Mouse (Mus musculus): Measurements from ENCODE around the gene Znrd1as. TPM values are rescaled to one million over a fixed set of nuclear protein-coding genes. Genes with fewer than 3 reads are reported as not detected.

Gene Znrd1as
- polyA plus RNA-seq, 1 experiment from 2014 or later, result 7.8 TPM

DNA sequence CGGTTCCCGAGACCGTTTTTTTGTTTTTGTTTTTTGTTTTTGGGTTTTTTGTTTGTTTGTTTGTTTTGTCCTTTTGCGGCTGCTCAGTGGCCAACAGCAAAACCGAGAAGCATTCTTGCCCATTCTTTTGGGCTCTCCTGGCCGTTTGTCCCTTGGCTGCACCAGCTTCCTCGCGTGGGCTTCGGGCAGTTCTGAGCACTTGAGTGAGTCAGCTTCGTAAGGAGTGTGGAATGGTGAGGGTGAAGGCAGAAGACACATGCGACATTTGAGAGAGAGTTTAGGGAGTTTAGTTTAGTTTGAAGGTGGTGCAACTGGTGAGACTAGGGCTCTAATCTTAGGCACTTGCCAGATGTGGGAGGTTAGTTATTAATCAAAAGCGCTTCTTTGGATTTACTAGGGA lies 492 bp downstream of the Znrd1as start:
- ATAC-seq (ENCODE audit: insufficient number of reproducible peaks, low FRiP score, low TSS enrichment, low read depth), result no peak
- 0 out of 2 replicates have a peak overlapping the region, but pooled peaks have one; percentile 30 for H3K27ac ChIP-seq (replicated peaks; ENCODE audit: low read depth, low read length)

GRCm38 (mm10) chr17:36961125-36961524 lies 2.7 kb downstream of the Znrd1as start:
- no peaks in the 10 kb centered on the region for H3K36me3 ChIP-seq (ENCODE audit: control insufficient read depth, insufficient read depth, low read length)
- no peaks in the 10 kb centered on the region for H3K27me3 ChIP-seq (ENCODE audit: control insufficient read depth, insufficient read depth, low read length)
- DNase-seq (ENCODE audit: low spot score) (no peak), ATAC-seq (ENCODE audit: insufficient number of reproducible peaks, low FRiP score, low TSS enrichment, low read depth) (no peak)
- H3K4me1 ChIP-seq (ENCODE audit: control insufficient read depth, insufficient read depth, low read length), result peaks cover 6% of the 10 kb centered on the region; the same call in 1 of the 2 replicates
- no peak overlapping the region for H3K27ac ChIP-seq (replicated peaks; ENCODE audit: low read depth, low read length)
- no peak overlapping the region for H3K9ac ChIP-seq (ENCODE audit: low read length)
- 72% methylated on average over 1 of the region's 1 CpGs for WGBS
- no peak overlapping the region for H3K4me3 ChIP-seq (ENCODE audit: low read depth, low read length)
- H3K4me2 ChIP-seq (ENCODE audit: low read depth, severe bottlenecking), result no peak overlapping the region
- no peaks in the 10 kb centered on the region for H3K9me3 ChIP-seq (ENCODE audit: control insufficient read depth, low read length)

More for the DNA sequence above, 492 bp downstream of the Znrd1as start:
- Histone ChIP-seq H3K9me3 (ENCODE audit: control insufficient read depth, low read length) (no peaks in the 10 kb centered on the region), H3K4me3 (ENCODE audit: low read depth, low read length) (peak overlapping the region; percentile 48), H3K27me3 (ENCODE audit: control insufficient read depth, insufficient read depth, low read length) (no peaks in the 10 kb centered on the region), H3K36me3 (ENCODE audit: control insufficient read depth, insufficient read depth, low read length) (no peaks in the 10 kb centered on the region), H3K4me2 (ENCODE audit: low read depth, severe bottlenecking) (peak overlapping the region; percentile 75), H3K4me1 (ENCODE audit: control insufficient read depth, insufficient read depth, low read length) (peaks cover 6% of the 10 kb centered on the region; the same call in 1 of the 2 replicates), H3K9ac (ENCODE audit: low read length) (peak overlapping the region; percentile 78)
- 10% methylated on average over 12 of the region's 12 CpGs for WGBS
- DNase-seq (ENCODE audit: low spot score), result no peak

DNA sequence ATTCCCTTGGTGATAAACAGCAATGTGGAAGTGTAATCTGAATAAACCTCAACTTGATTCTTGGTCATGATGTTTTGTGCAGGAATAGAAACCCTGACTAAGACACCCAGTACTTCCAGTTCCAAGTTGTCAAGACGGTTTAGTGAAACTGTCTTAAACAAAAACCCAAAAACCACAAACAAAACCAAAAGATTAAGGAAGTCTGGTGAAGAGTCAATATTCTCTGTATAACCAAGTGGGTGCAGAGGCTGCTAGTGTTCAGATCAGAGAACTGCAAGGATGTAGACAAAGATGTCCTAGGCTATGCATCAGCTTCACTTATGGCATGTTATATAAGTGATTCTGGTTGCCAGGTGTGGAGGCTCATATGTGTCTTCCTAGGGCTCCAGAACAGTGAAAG lies 8.5 kb downstream of the Znrd1as start:
- 95% methylated on average over 1 of the region's 1 CpGs for WGBS
- no peak overlapping the region for H3K9ac ChIP-seq (ENCODE audit: low read length)
- no peak overlapping the region for H3K4me2 ChIP-seq (ENCODE audit: low read depth, severe bottlenecking)
- no peak for DNase-seq (ENCODE audit: low spot score)
- no peaks in the 10 kb centered on the region for H3K36me3 ChIP-seq (ENCODE audit: control insufficient read depth, insufficient read depth, low read length)
- ATAC-seq (ENCODE audit: insufficient number of reproducible peaks, low FRiP score, low TSS enrichment, low read depth), result no peak
- no peaks in the 10 kb centered on the region for H3K9me3 ChIP-seq (ENCODE audit: control insufficient read depth, low read length)
- H3K27ac ChIP-seq (replicated peaks; ENCODE audit: low read depth, low read length), result no peak overlapping the region
- no peaks in the 10 kb centered on the region for H3K4me1 ChIP-seq (ENCODE audit: control insufficient read depth, insufficient read depth, low read length)
- no peaks in the 10 kb centered on the region for H3K27me3 ChIP-seq (ENCODE audit: control insufficient read depth, insufficient read depth, low read length)
- H3K4me3 ChIP-seq (ENCODE audit: low read depth, low read length), result no peak overlapping the region

DNA sequence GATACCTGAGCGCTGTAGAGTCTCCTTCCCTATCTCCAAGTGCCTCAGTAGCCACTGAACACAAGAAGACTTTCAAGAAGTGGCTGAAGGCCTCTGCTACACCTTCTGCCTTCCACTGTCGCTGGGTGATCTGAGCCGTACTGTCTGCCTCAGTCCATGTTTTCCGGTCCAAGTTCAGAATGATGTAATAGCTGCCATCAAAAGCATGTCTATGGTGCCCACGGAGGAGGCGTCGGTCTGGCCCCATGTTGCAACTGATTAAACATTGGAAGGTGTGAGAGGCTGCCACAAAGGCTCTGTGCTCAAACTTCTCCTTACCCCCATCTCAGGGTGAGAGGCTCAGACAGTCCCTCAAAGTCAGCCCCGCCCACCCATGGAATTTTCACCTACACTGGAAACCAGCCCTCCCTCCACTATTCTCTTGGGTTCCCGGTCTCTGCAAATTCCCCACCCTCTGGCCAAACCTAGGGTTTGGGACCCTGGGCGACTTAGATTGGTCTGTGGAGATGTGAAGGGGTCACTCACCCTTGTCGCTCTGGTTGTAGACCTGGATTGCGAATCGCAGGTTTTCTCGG lies 12.0 kb downstream of the Znrd1as start:
- Histone ChIP-seq H3K4me2 (ENCODE audit: low read depth, severe bottlenecking) (no peak overlapping the region), H3K9me3 (ENCODE audit: control insufficient read depth, low read length) (no peaks in the 10 kb centered on the region), H3K36me3 (ENCODE audit: control insufficient read depth, insufficient read depth, low read length) (no peaks in the 10 kb centered on the region), H3K27me3 (ENCODE audit: control insufficient read depth, insufficient read depth, low read length) (no peaks in the 10 kb centered on the region), H3K4me1 (ENCODE audit: control insufficient read depth, insufficient read depth, low read length) (no peaks in the 10 kb centered on the region), H3K9ac (ENCODE audit: low read length) (no peak overlapping the region), H3K27ac (replicated peaks; ENCODE audit: low read depth, low read length) (no peak overlapping the region), H3K4me3 (ENCODE audit: low read depth, low read length) (no peak overlapping the region)
- WGBS, result 85% methylated on average over 14 of the region's 14 CpGs
- no peak for DNase-seq (ENCODE audit: low spot score)
- no peak for ATAC-seq (ENCODE audit: insufficient number of reproducible peaks, low FRiP score, low TSS enrichment, low read depth)

GRCm38 (mm10) chr17:36971172-36971850 lies 12.9 kb downstream of the Znrd1as start:
- DNase-seq (ENCODE audit: low spot score) (no peak), ATAC-seq (ENCODE audit: insufficient number of reproducible peaks, low FRiP score, low TSS enrichment, low read depth) (no peak)
- Histone ChIP-seq H3K9me3 (ENCODE audit: control insufficient read depth, low read length) (no peaks in the 10 kb centered on the region), H3K27ac (replicated peaks; ENCODE audit: low read depth, low read length) (no peak overlapping the region), H3K4me1 (ENCODE audit: control insufficient read depth, insufficient read depth, low read length) (no peaks in the 10 kb centered on the region), H3K9ac (ENCODE audit: low read length) (no peak overlapping the region), H3K4me2 (ENCODE audit: low read depth, severe bottlenecking) (no peak overlapping the region), H3K27me3 (ENCODE audit: control insufficient read depth, insufficient read depth, low read length) (no peaks in the 10 kb centered on the region), H3K36me3 (ENCODE audit: control insufficient read depth, insufficient read depth, low read length) (no peaks in the 10 kb centered on the region), H3K4me3 (ENCODE audit: low read depth, low read length) (no peak overlapping the region)
- 90% methylated on average over 6 of the region's 6 CpGs for WGBS

DNA sequence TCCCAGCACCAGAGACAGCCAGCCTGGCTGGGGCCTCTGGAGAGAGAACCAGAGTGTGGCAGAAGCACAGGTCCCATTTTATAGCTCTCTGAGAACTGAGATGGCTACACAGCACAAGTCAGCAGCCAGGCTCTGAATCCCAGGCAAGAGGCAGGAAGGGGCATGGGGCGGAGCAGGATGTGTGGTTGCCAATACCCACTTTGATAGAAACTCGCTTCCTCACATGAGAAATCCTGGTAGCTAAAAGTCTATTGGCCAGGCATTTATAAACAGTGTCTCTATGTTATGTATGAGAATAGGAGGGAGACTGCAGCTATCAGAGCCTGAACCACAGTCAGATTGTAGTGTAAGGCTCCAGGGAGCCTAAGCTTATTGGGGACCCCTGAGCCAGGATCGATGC lies 14.4 kb downstream of the Znrd1as start:
- ATAC-seq (ENCODE audit: insufficient number of reproducible peaks, low FRiP score, low TSS enrichment, low read depth) (no peak), DNase-seq (ENCODE audit: low spot score) (no peak)
- no peak overlapping the region for H3K4me3 ChIP-seq (ENCODE audit: low read depth, low read length)
- no peak overlapping the region for H3K27ac ChIP-seq (replicated peaks; ENCODE audit: low read depth, low read length)
- no peaks in the 10 kb centered on the region for H3K4me1 ChIP-seq (ENCODE audit: control insufficient read depth, insufficient read depth, low read length)
- H3K9me3 ChIP-seq (ENCODE audit: control insufficient read depth, low read length), result no peaks in the 10 kb centered on the region
- no peaks in the 10 kb centered on the region for H3K27me3 ChIP-seq (ENCODE audit: control insufficient read depth, insufficient read depth, low read length)
- H3K36me3 ChIP-seq (ENCODE audit: control insufficient read depth, insufficient read depth, low read length), result no peaks in the 10 kb centered on the region
- no peak overlapping the region for H3K9ac ChIP-seq (ENCODE audit: low read length)
- WGBS, result 83% methylated on average over 3 of the region's 3 CpGs
- H3K4me2 ChIP-seq (ENCODE audit: low read depth, severe bottlenecking), result no peak overlapping the region

DNA sequence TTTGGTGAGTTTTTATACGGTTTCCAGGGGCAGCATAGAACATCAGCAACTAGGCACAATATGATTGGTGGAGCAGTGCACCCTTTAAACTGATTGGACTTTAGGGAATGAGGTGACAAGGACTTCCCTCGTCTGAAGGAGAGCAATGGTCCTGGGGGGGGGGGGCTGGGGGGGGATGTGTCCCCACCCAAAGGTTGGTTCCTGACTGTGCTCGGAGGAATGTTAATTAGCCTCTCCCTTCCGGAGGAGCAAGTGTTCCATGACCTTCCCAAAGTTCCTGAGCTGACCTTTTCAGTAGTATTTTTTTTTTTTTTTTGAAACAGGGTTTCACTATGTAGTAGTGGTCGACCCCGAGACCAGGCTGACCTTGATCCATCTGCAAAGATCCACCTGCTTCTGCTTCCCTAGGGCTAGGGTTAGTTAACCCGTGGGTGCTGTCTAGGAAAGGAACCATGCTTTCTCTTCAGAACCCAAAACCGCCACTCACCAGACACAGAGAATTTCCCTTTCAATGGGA lies 14.9 kb downstream of the Znrd1as start:
- DNase-seq (ENCODE audit: low spot score), result no peak
- no peak for ATAC-seq (ENCODE audit: insufficient number of reproducible peaks, low FRiP score, low TSS enrichment, low read depth)
- H3K27me3 ChIP-seq (ENCODE audit: control insufficient read depth, insufficient read depth, low read length), result no peaks in the 10 kb centered on the region
- H3K9me3 ChIP-seq (ENCODE audit: control insufficient read depth, low read length), result no peaks in the 10 kb centered on the region
- whole genome bisulfite sequencing, result 74% methylated on average over 8 of the region's 8 CpGs
- H3K36me3 ChIP-seq (ENCODE audit: control insufficient read depth, insufficient read depth, low read length), result no peaks in the 10 kb centered on the region
- no peak overlapping the region for H3K4me3 ChIP-seq (ENCODE audit: low read depth, low read length)
- H3K9ac ChIP-seq (ENCODE audit: low read length), result no peak overlapping the region
- H3K4me1 ChIP-seq (ENCODE audit: control insufficient read depth, insufficient read depth, low read length), result no peaks in the 10 kb centered on the region
- H3K27ac ChIP-seq (replicated peaks; ENCODE audit: low read depth, low read length), result no peak overlapping the region
- no peak overlapping the region for H3K4me2 ChIP-seq (ENCODE audit: low read depth, severe bottlenecking)

DNA sequence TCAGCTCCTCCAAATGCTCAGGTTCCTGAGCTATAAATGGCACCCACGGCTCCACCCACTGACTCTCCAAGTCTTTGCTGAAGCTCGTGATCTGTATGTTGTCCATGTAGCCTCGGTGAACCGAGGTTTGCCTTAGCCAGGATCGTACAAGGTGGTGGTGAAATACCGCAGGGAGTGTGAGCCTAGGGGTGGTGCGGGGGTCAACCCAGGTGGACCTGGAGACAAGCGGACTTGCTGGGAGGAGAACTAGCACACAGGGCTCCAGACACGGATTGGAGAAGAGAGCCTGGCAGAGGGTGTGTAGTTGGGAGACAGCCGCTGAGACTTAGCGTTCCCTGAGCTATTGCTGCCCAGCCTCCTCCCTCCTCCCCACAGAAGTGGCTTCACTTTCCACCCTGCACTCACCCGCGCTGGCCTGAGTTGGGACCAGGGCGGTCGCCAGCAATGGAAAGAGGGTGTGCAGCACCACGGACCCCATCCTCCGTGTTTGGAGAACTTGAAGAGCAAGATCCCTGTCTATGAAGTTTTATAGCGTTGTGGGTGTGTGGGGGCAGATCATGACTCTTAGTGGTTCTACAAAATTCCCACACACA lies 22.9 kb downstream of the Znrd1as start, which contains the start of gene 2410137M14Rik:
Gene 2410137M14Rik, minus strand, starts transcription at position 17 of the 593 bp plus-strand sequence.
- peak within 1 kb of the TSS; percentile 21; the same call in 1 of the 2 replicates for H3K4me2 ChIP-seq (ENCODE audit: low read depth, severe bottlenecking)
- 12% methylated on average over 18 of the region's 18 CpGs for WGBS

More for the DNA sequence above, 22.9 kb downstream of the Znrd1as start, which contains the start of gene 2410137M14Rik:
- Histone ChIP-seq H3K27ac (replicated peaks; ENCODE audit: low read depth, low read length) (no peak within 1 kb of the TSS), H3K36me3 (ENCODE audit: control insufficient read depth, insufficient read depth, low read length) (no peaks in the 10 kb centered on the region), H3K9me3 (ENCODE audit: control insufficient read depth, low read length) (no peaks in the 10 kb centered on the region), H3K4me1 (ENCODE audit: control insufficient read depth, insufficient read depth, low read length) (peaks cover 3% of the 10 kb centered on the region; the same call in 1 of the 2 replicates), H3K27me3 (ENCODE audit: control insufficient read depth, insufficient read depth, low read length) (no peaks in the 10 kb centered on the region), H3K9ac (ENCODE audit: low read length) (no peak within 1 kb of the TSS), H3K4me3 (ENCODE audit: low read depth, low read length) (no peak within 1 kb of the TSS)
- DNase-seq (ENCODE audit: low spot score) (peak; percentile 32), ATAC-seq (ENCODE audit: insufficient number of reproducible peaks, low FRiP score, low TSS enrichment, low read depth) (0 out of 2 replicates have a peak, but pooled peaks have one; percentile 62)

Data from limb, embryonic 11.5 days (tissue).